ENCODE assay signal across 8 mouse cellular contexts in the genomic region with DNA sequence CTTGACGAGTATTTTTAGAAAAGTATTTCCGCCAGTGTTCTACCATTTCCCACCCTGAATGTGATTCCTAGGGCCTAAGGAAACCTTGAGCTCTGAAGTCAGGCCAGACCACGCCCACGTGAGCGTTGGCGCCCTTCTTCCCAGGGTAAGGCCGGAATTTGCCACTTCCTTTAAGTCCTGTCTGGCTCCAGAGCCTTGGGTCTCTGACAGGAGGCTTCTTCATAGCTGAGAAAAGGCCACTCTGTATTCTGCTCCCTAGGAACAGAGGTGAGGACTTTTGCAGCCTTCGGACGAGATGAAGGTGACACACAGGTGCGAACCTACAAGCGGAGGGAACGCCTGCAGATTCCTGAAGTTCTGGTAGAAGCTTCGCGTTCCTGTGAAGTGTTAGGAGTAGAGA. TPM values are rescaled to one million over a fixed set of nuclear protein-coding genes. Genes with fewer than 3 reads are reported as not detected.
DNase-seq lines count a peak whose midpoint lies in the region; ATAC-seq and TF ChIP-seq lines count a peak whose summit lies in the region.

A gene (plus strand): TSS at position 138 of the 400 bp plus-strand sequence.

- 57% methylated on average over 14 of the region's 14 CpGs for WGBS in hindbrain, embryonic 15.5 days
- 58% methylated on average over 14 of the region's 14 CpGs for WGBS in midbrain, embryonic 11.5 days

- no peak for ATAC-seq in hindbrain, embryonic 15.5 days (ENCODE audit: low FRiP score, low read depth)
- ATAC-seq in midbrain, embryonic 11.5 days (ENCODE audit: low FRiP score) = no peak

- peak within 1 kb of the TSS; percentile 64 for H3K9ac ChIP-seq in hindbrain, embryonic 15.5 days
- H3K9ac ChIP-seq in midbrain, embryonic 11.5 days (ENCODE audit: low read length) = peak within 1 kb of the TSS; percentile 77

- peak within 1 kb of the TSS; percentile 73 for H3K4me3 ChIP-seq in gastrocnemius, adult 2 months
- H3K4me3 ChIP-seq in hindbrain, embryonic 15.5 days = peak within 1 kb of the TSS; percentile 76
- peak within 1 kb of the TSS; percentile 54 for H3K4me3 ChIP-seq in midbrain, embryonic 11.5 days (ENCODE audit: low read depth, low read length)

- peak; percentile 88 for DNase-seq in ES-CJ7 (ENCODE audit: low read depth, low spot score)
- peak; percentile 45 for DNase-seq in adrenal gland, postnatal 25 days
- DNase-seq in gastrocnemius, adult 2 months = peak; percentile 49
- no peak for DNase-seq in left cerebral cortex, postnatal 4 days
- DNase-seq in midbrain, embryonic 11.5 days (ENCODE audit: low spot score, missing footprints) = no peak
- DNase-seq in adipocyte (ENCODE audit: low spot score) = no peak
- no peak for DNase-seq in frontal cortex, postnatal 36 days (ENCODE audit: low spot score in 2 of 2)

- peak within 1 kb of the TSS; percentile 70 for H3K4me2 ChIP-seq in hindbrain, embryonic 15.5 days
- H3K4me2 ChIP-seq in midbrain, embryonic 11.5 days = peak within 1 kb of the TSS; percentile 68

- peak within 1 kb of the TSS; percentile 89 for H3K27ac ChIP-seq in gastrocnemius, adult 2 months
- peak within 1 kb of the TSS; percentile 88 for H3K27ac ChIP-seq in hindbrain, embryonic 15.5 days (replicated peaks)
- H3K27ac ChIP-seq in midbrain, embryonic 11.5 days (ENCODE audit: low read depth, low read length) = peak within 1 kb of the TSS; percentile 78

- H3K36me3 ChIP-seq in hindbrain, embryonic 15.5 days = no peaks in the 10 kb centered on the region
- no peaks in the 10 kb centered on the region for H3K36me3 ChIP-seq in midbrain, embryonic 11.5 days (ENCODE audit: control insufficient read depth, insufficient read depth, low read length)

- peaks cover 4% of the 10 kb centered on the region for H3K27me3 ChIP-seq in hindbrain, embryonic 15.5 days
- H3K27me3 ChIP-seq in midbrain, embryonic 11.5 days (ENCODE audit: control insufficient read depth, insufficient read depth, low read length) = no peaks in the 10 kb centered on the region

- H3K9me3 ChIP-seq in hindbrain, embryonic 15.5 days = no peaks in the 10 kb centered on the region
- H3K9me3 ChIP-seq in midbrain, embryonic 11.5 days (ENCODE audit: control insufficient read depth, low read length) = no peaks in the 10 kb centered on the region

- intact Hi-C loops in gastrocnemius, adult 2 months (cut with DNase I) = loop anchor here (2.0 kb wide), 1 partner anchor 51 kb away; a partner anchor contains a TSS
- intact Hi-C loops in left cerebral cortex, postnatal 4 days (cut with DNase I) = no loop called here

- H3K4me1 ChIP-seq in hindbrain, embryonic 15.5 days (replicated peaks) = peaks cover 6% of the 10 kb centered on the region; the same call in 1 of the 2 replicates
- no peaks in the 10 kb centered on the region for H3K4me1 ChIP-seq in midbrain, embryonic 11.5 days (ENCODE audit: control insufficient read depth, insufficient read depth, low read length)

- no peak for TF ChIP-seq CTCF in gastrocnemius, adult 2 months (IDR thresholded peaks at IDR 0.05)

RNA-seq across cellular contexts. Expression of the gene that starts here (rescaled TPM):
- total RNA-seq in adrenal gland, postnatal 25 days (2021) = 29.1 and 48.2 TPM in 2 replicates
- total RNA-seq in gastrocnemius, adult 2 months (2021) = 10 to 100 TPM; 19.5 to 20.5 TPM
- polyA plus RNA-seq in hindbrain, embryonic 15.5 days (2015; fragmentation: Nextera tagmentation; extraction: Ambion mirVana) = 80.2 and 97.6 TPM in 2 replicates
- total RNA-seq in left cerebral cortex, postnatal 4 days (2021) = 10 to 100 TPM; 50.1 to 53.9 TPM
- 68.6 and 70.7 TPM in 2 replicates for polyA plus RNA-seq in midbrain, embryonic 11.5 days (2014; fragmentation: Nextera tagmentation; extraction: Ambion mirVana)

Comparison
In these comparisons a context has a peak if more than half of its experiments do, and no peak if none do; other contexts are left out.
1. DNase-seq: peak in ES-CJ7 (single experiment), adrenal gland, postnatal 25 days (single experiment) and gastrocnemius, adult 2 months (single experiment); none in left cerebral cortex, postnatal 4 days (single experiment), midbrain, embryonic 11.5 days (single experiment), adipocyte (single experiment) and frontal cortex, postnatal 36 days (0 of 2).
2. Peak in every context shown above with its lines, with median percentiles within 50 percentile points of each other: H3K27ac ChIP-seq and H3K4me3 ChIP-seq.